Mouse (Mus musculus) neural tube, embryonic 14.5 days (tissue): ENCODE measurements around the gene Mfsd4b1. TPM values are rescaled to one million over a fixed set of nuclear protein-coding genes. Genes with fewer than 3 reads are reported as not detected.

Experiments
- ATAC-seq: fragments of 200-750 bp; cut with Nextera tagmentation; 2 replicates; pipeline ENCODE4 v1.8.0; 2017; ENCODE audit warnings: low read depth, mild to moderate bottlenecking, moderate TSS enrichment, moderate library complexity
- H3K27ac ChIP-seq: fragments of 300-500 bp; sonication (generic); 2 replicates; pipeline ENCODE4 v1.5.1; 2014; ENCODE audit warnings: low read depth, mild to moderate bottlenecking, control low read depth, low read length, moderate library complexity, mixed read lengths
- H3K27me3 ChIP-seq: fragments of 300-500 bp; sonication (generic); 2 replicates; pipeline ENCODE4 v1.6.1; 2014; ENCODE audit warnings: low read length; ENCODE audit not compliant: control insufficient read depth, insufficient read depth
- H3K36me3 ChIP-seq: fragments of 300-500 bp; sonication (generic); 2 replicates; pipeline ENCODE4 v1.6.1; 2014; ENCODE audit warnings: low read length, mixed read lengths; ENCODE audit not compliant: control insufficient read depth, insufficient read depth
- H3K4me1 ChIP-seq: fragments of 300-500 bp; sonication (generic); 2 replicates; pipeline ENCODE4 v1.6.1; 2014; ENCODE audit warnings: low read length; ENCODE audit not compliant: control insufficient read depth, insufficient read depth
- H3K4me2 ChIP-seq: fragments of 300-500 bp; sonication (generic); 2 replicates; pipeline ENCODE4 v1.6.1; 2014; ENCODE audit warnings: mild to moderate bottlenecking, low read depth, low read length, control low read depth
- H3K4me3 ChIP-seq: fragments of 300-500 bp; sonication (generic); 2 replicates; pipeline ENCODE4 v1.5.1; 2014; ENCODE audit warnings: low read depth, low read length, control low read depth, mixed read lengths
- H3K9ac ChIP-seq: fragments of 300-500 bp; sonication (generic); replicated peaks from 2 replicates; pipeline ENCODE4 v1.6.1; 2014; ENCODE audit warnings: low read depth, mild to moderate bottlenecking, control low read depth, low read length, mixed read lengths
- H3K9me3 ChIP-seq: fragments of 300-500 bp; sonication (generic); 2 replicates; pipeline ENCODE4 v1.6.1; 2016; ENCODE audit warnings: low read length; ENCODE audit not compliant: control insufficient read depth
- WGBS: fragments of 180-500 bp; shearing (Covaris S2); extraction: QIAGEN DNeasy Blood & Tissue Kit; methylation state at CpG from one replicate; pipeline ENCODE4 v1.1.7; 2014; 5-methylcytosine and 5-hydroxymethylcytosine counted together
- polyA plus RNA-seq: library from polyadenylated mRNA; unstranded; fragments of >200 nt; fragmentation: Nextera tagmentation; extraction: Ambion mirVana; gene quantifications from 2 replicates; pipeline ENCODE4 v1.2.1, GENCODE M21; 2014

Gene Mfsd4b1
- 0.63 TPM in 1 of 2 replicates, not detected in the other for polyA plus RNA-seq

DNA sequence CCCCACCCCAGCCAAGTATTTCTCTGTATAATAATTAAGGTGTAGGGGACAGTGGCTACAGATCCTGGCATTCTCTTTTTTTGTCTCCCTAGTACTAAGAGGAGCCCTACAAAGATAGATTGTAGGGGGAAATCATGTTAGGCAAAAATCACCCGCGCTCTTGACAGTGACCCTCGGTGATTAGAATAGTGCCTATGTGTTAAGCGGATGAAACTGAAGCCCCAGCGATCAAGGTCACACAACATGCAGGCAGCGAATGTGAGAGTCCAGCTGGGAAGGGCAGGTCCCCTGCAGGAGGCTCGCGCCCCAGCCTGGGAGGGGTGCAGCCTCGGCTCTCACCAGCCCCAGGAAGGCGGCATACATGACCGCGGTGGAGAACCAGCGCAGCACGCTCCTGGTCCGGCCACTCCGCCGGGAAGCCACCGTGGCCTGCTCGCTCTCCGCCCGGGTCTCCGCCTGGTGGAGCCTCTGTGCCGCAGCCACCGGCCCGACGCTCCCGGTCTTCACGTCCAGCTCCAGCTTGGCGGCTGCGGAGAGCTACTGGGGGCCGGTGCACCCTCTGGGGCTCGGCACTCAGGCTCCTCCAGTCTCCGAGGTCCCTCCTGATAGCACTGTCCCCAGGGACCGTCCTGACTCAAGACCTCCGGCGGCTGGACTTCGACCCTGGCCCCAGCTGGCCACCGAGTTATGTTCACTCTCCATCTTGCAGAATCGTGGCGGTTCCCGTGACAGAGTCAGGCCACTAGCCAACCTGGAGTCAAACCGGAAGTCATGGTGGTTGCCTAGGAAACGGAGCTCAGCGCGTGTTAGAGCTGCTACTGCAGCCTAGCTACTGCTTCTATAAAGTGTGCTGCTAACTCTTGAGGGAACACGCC lies at the start of gene Mfsd4b1:
TSS of gene Mfsd4b1 (minus strand) at position 715 of the 875 bp plus-strand sequence.
- ATAC-seq, result peak; percentile 98
- no peaks in the 10 kb centered on the region for H3K27me3 ChIP-seq
- no peaks in the 10 kb centered on the region for H3K36me3 ChIP-seq
- H3K4me1 ChIP-seq, result peaks cover 7% of the 10 kb centered on the region; the same call in 1 of the 2 replicates
- H3K27ac ChIP-seq, result peak within 1 kb of the TSS; percentile 71
- no peaks in the 10 kb centered on the region for H3K9me3 ChIP-seq
- peak within 1 kb of the TSS; percentile 67 for H3K4me3 ChIP-seq
- peak within 1 kb of the TSS; percentile 80 for H3K4me2 ChIP-seq
- under 1% methylated on average over 46 of the region's 46 CpGs for WGBS
- peak within 1 kb of the TSS; percentile 76 for H3K9ac ChIP-seq

DNA sequence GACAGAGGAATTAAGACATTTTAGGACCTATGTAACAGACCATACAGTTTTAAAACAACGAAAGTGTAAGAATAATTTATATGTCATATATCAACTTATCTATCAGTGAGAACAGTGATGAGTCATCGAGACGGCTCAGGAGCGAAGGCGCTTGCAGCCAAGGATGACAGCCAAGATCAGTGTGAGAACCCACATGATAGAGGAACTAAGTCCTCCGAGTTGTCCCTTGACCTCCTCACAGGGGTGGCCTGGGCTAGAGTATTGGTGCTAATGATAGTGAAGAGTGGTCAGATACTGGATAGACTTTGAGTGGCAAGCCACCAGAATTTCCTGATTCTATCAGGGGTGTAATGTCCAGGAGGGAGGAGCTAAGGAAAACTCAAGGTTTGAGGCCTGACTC lies 48.5 kb upstream of the Mfsd4b1 start:
- 91% methylated on average over 6 of the region's 6 CpGs for WGBS
- ATAC-seq, result no peak
- Histone ChIP-seq H3K4me1 (no peaks in the 10 kb centered on the region), H3K27me3 (no peaks in the 10 kb centered on the region), H3K4me2 (no peak overlapping the region), H3K36me3 (no peaks in the 10 kb centered on the region), H3K27ac (no peak overlapping the region), H3K9me3 (no peaks in the 10 kb centered on the region), H3K4me3 (no peak overlapping the region), H3K9ac (no peak overlapping the region)

DNA sequence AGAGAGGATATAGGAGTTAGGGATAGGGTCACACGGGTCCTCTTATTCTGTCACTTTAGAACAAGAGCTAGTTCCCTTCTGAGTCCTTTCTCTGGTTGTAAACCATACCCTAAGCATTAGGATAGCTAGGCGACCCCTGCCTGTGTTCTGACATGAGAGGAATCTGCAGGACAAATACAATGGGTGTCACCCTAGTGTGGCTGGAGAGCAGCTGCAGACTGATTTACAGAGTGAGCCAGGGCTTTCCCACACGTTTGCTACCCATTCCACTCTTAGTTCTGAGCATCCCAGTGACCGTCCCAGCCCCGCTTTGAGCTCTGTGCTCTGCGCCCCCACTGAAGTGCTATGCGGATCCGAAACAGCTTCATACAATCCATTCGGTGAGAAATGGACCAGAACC lies 45.6 kb upstream of the Mfsd4b1 start:
- Histone ChIP-seq H3K27ac (no peak overlapping the region), H3K4me1 (no peaks in the 10 kb centered on the region), H3K9ac (no peak overlapping the region), H3K4me3 (no peak overlapping the region), H3K27me3 (no peaks in the 10 kb centered on the region), H3K9me3 (no peaks in the 10 kb centered on the region), H3K36me3 (no peaks in the 10 kb centered on the region), H3K4me2 (no peak overlapping the region)
- WGBS, result 34% methylated on average over 9 of the region's 9 CpGs
- no peak for ATAC-seq

DNA sequence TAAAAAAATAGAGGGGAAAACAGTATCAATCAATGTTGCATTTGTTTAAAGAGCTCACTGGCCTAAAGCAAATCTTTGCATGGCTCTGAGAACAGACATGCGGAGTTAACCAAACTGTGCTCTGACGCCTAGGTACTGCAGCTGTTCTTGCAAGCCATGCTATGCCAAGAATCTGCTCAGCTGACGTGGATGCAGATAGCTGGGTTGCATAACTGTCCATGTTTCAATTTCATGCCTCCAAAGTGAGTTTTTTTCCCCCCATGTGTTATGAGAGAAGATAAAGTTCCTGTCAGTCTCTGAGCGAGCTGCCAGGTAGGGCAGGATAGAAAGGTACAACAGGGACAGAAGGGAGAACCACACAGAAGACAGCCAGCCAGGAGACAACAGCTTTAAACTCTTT lies 44.2 kb upstream of the Mfsd4b1 start:
- 58% methylated on average over 4 of the region's 4 CpGs for WGBS
- Histone ChIP-seq H3K9ac (no peak overlapping the region), H3K4me3 (no peak overlapping the region), H3K9me3 (no peaks in the 10 kb centered on the region), H3K27ac (no peak overlapping the region), H3K4me1 (no peaks in the 10 kb centered on the region), H3K4me2 (no peak overlapping the region), H3K27me3 (no peaks in the 10 kb centered on the region), H3K36me3 (no peaks in the 10 kb centered on the region)
- no peak for ATAC-seq

DNA sequence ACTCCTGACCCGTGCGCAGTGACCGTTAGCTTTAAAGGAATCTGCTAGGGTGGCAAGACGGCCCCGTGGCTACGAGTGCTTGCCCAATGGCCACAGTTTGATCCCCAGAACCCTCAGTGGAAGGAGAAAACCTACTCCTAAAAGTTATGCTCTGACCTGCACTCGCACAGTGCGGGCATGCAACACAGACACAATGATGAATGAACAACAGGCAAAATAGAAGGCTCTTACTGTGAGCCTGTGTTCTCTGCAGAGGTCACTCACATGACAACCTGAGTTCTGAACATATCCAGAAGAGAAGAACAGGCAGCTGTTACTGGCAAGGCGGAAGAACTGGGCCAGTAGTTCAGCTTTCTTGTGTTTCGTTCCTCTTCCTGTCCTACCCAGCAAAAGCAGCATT lies 43.5 kb upstream of the Mfsd4b1 start:
- Histone ChIP-seq H3K36me3 (no peaks in the 10 kb centered on the region), H3K27me3 (no peaks in the 10 kb centered on the region), H3K4me3 (no peak overlapping the region), H3K4me2 (no peak overlapping the region), H3K4me1 (no peaks in the 10 kb centered on the region), H3K27ac (no peak overlapping the region), H3K9ac (no peak overlapping the region), H3K9me3 (no peaks in the 10 kb centered on the region)
- WGBS, result 76% methylated on average over 10 of the region's 10 CpGs
- no peak for ATAC-seq

DNA sequence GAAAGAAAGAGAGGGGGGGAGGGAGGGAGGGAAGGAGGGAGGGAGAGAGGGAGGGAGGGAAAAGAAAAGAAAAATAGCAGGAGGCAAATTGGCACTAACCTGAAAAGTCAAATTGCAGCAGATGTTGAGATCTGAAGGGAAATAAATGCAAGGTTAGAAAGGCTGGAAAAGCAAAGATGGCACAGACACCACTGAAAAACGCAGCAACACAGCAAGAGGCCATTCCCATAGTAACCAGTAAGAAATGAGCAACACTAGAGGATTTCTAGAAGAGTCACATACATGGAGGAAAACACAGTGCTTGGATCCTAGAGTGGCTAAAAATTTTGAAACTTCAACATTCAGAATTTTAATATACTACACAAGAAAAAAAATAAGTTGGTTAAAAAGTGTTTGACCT lies 42.5 kb upstream of the Mfsd4b1 start:
- no peaks in the 10 kb centered on the region for H3K27me3 ChIP-seq
- WGBS, result 32% methylated on average over 1 of the region's 1 CpGs
- H3K27ac ChIP-seq, result no peak overlapping the region
- no peaks in the 10 kb centered on the region for H3K9me3 ChIP-seq
- no peak overlapping the region for H3K4me3 ChIP-seq
- ATAC-seq, result no peak
- H3K36me3 ChIP-seq, result no peaks in the 10 kb centered on the region
- H3K9ac ChIP-seq, result no peak overlapping the region
- no peak overlapping the region for H3K4me2 ChIP-seq
- no peaks in the 10 kb centered on the region for H3K4me1 ChIP-seq

DNA sequence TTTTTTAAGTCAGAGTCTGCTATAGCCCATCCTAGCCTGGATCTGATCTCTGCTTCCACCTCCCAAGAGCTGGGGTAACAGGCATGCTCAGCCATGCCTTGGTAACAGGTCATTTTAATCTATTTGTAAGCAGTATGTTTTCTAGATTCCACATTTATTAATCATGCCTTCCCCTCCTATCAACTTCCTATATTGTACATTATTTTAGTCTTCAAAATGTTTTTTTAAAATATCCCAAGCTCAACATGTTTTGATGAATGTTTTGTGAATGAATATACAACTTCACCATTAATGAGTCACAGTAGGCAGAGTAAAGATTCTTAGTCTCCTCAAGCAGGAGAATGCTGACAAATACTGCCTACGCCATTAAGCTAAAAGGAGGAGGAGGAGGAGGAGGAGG lies 42.0 kb upstream of the Mfsd4b1 start:
- H3K9ac ChIP-seq, result no peak overlapping the region
- H3K4me3 ChIP-seq, result no peak overlapping the region
- no peaks in the 10 kb centered on the region for H3K36me3 ChIP-seq
- ATAC-seq, result no peak
- H3K9me3 ChIP-seq, result no peaks in the 10 kb centered on the region
- 33% methylated on average over 1 of the region's 1 CpGs for WGBS
- no peaks in the 10 kb centered on the region for H3K27me3 ChIP-seq
- H3K4me2 ChIP-seq, result no peak overlapping the region
- no peaks in the 10 kb centered on the region for H3K4me1 ChIP-seq
- H3K27ac ChIP-seq, result no peak overlapping the region

DNA sequence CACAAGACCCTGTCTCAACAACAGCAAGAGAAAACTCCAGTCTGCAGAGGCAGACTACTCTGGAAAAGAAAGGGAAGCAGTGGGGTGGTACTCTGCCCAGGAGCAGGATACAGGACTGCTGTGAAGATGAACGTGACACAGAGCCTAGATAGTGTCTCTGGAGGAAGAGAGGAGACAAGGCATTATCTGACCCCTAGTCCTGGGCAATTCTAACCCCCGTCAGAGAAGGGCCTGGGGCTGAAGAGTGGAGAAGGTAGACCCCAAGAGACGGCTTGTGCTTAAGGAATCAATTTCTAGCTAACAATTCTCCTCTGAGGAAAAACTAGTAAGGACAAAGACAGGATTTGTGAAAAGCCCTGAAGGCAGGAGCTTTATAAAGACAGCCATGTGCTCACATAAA lies 40.3 kb upstream of the Mfsd4b1 start:
- no peaks in the 10 kb centered on the region for H3K27me3 ChIP-seq
- WGBS, result 38% methylated on average over 3 of the region's 3 CpGs

DNA sequence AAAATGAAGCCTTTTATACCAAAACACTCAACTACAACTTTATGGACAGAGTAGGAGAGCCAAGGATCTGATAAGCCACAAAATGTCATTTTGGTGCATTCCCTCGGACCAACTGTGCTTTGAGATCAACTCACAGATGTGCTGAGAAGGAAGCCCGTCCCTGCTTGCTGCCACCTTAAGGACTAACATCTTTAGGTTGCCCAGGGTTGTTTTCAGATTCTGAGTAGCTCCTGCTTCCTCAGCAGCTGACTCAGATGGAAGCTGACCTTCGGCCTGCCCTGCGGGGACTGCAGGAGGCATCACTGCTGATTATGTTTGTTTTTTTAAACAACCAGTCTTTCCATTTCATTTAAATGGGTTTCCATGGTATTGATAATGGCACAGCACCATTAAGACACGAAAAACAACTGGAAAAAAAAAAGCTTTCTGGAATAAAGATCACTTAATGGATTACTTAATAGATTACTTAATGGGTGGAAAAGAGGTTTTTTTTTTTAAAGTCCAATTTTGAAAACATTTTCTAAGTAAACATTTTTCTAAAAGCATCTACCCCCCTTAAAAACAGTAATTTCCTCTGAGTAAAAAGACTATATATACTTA lies 38.3 kb upstream of the Mfsd4b1 start:
- WGBS, result 20% methylated on average over 5 of the region's 5 CpGs
- H3K27me3 ChIP-seq, result no peaks in the 10 kb centered on the region
- ATAC-seq, result no peak

More for the DNA sequence above, 40.3 kb upstream of the Mfsd4b1 start:
- no peaks in the 10 kb centered on the region for H3K4me1 ChIP-seq
- H3K36me3 ChIP-seq, result no peaks in the 10 kb centered on the region
- no peak for ATAC-seq
- H3K4me2 ChIP-seq, result no peak overlapping the region
- H3K9ac ChIP-seq, result no peak overlapping the region
- no peak overlapping the region for H3K27ac ChIP-seq
- no peaks in the 10 kb centered on the region for H3K9me3 ChIP-seq
- H3K4me3 ChIP-seq, result no peak overlapping the region

More for the DNA sequence above, 38.3 kb upstream of the Mfsd4b1 start:
- H3K27ac ChIP-seq, result no peak overlapping the region
- H3K4me3 ChIP-seq, result no peak overlapping the region
- no peak overlapping the region for H3K9ac ChIP-seq
- H3K36me3 ChIP-seq, result no peaks in the 10 kb centered on the region
- no peaks in the 10 kb centered on the region for H3K9me3 ChIP-seq
- no peak overlapping the region for H3K4me2 ChIP-seq
- H3K4me1 ChIP-seq, result no peaks in the 10 kb centered on the region
